11 mouse cellular contexts compared by ENCODE assay signal in the genomic region with DNA sequence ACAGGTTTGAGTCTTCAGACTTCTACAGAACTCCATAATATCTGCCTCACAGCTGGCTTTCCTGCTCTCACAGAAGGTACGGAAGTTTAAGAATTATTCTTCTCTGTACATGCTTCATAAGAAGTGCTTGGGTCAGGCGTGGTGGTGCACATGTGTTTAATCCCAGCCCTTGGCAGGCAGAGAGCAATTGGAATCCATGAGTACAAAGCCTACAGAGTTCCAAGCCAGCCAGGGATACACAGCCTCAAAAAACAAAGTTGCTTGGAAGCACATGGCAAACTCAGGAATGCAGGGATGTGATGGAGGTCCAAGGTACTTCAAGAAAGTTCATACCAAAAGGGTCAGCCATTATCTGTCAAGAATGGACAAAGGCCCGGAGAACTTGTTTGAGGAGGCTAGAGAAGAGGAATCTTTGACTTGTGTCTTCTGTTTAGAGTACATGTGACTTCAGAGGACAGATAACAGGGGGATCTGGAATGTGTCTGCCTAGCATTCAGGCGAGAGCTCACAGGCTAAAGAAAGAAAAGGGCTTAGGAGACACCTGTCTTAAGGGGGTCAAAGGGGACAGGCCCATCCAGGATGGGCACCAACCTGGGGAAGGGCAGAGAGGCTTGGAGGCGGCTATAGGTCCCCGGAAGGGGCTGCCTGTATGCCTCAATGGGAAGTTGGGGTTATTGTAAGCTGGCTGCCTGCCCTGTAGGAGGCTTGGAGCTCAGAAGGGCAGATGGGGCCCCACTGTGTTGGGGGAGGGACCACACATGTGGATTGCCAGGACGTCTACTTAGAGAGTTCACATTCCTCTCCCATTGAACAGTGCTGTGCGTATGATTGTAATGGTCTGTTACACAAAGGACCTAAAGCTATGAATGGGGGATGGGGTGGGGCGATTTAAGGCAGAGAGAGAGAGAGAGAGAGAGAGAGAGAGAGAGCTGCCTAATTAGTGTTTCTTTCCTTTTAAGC. TPM values are rescaled to one million over a fixed set of nuclear protein-coding genes. Genes with fewer than 3 reads are reported as not detected.
DNase-seq lines count a peak whose midpoint lies in the region; ATAC-seq and TF ChIP-seq lines count a peak whose summit lies in the region.
"Had no signal": no experiment of that assay in that cellular context is flagged by ENCODE, and none has a peak within 500 bp of the region (broad histone marks: within the 10 kb centered on the region; RNA-seq: fewer than 3 reads in every experiment).

No protein-coding gene starts in this region.

- no peak overlapping the region for H3K4me3 ChIP-seq in heart, embryonic 13.5 days
- no peak overlapping the region for H3K4me3 ChIP-seq in heart, postnatal 0 days (ENCODE audit: low read depth, low read length)
- H3K4me3 ChIP-seq in midbrain, embryonic 13.5 days (replicated peaks): no peak overlapping the region

- H3K9me3 ChIP-seq in heart, embryonic 13.5 days: no peaks in the 10 kb centered on the region
- H3K9me3 ChIP-seq in heart, postnatal 0 days (replicated peaks; ENCODE audit: control insufficient read depth, low read length): no peaks in the 10 kb centered on the region
- H3K9me3 ChIP-seq in midbrain, embryonic 13.5 days: no peaks in the 10 kb centered on the region

- DNase-seq in heart, adult 9 months (ENCODE audit: low spot score in 2 of 2): no peak
- peak; percentile 80 for DNase-seq in embryo, embryonic 10.5 days (ENCODE audit: low spot score)
- DNase-seq in heart, postnatal 0 days (ENCODE audit: low spot score): peak; percentile 72
- DNase-seq in right cerebral cortex, adult 18-20 months: no peak
- DNase-seq in spleen, postnatal 36 days (ENCODE audit: low spot score in 2 of 2): no peak
- no peak for DNase-seq in spleen, adult 18-20 months
- DNase-seq: kidney, adult 11 months; thymus, postnatal 25 days had no signal

- peak overlapping the region; percentile 51; the same call in 1 of the 2 replicates for H3K9ac ChIP-seq in heart, embryonic 13.5 days
- H3K9ac ChIP-seq in heart, postnatal 0 days (replicated peaks; ENCODE audit: low read depth, low read length): no peak overlapping the region
- H3K9ac ChIP-seq in midbrain, embryonic 13.5 days (replicated peaks): no peak overlapping the region
- H3K9ac ChIP-seq: liver, embryonic 14.5 days had no signal

- H3K36me3 ChIP-seq in heart, embryonic 13.5 days: peaks cover 72% of the 10 kb centered on the region
- H3K36me3 ChIP-seq in heart, postnatal 0 days (replicated peaks; ENCODE audit: control insufficient read depth, insufficient read depth, low read length): peaks cover 12% of the 10 kb centered on the region
- no peaks in the 10 kb centered on the region for H3K36me3 ChIP-seq in midbrain, embryonic 13.5 days

- 0 out of 2 replicates have a peak, but pooled peaks have one; percentile 30 for TF ChIP-seq EP300 in heart, postnatal 0 days (IDR thresholded peaks at IDR 0.05; ENCODE audit: low read depth)

- peaks cover 74% of the 10 kb centered on the region for H3K4me1 ChIP-seq in heart, embryonic 13.5 days
- peaks cover 27% of the 10 kb centered on the region for H3K4me1 ChIP-seq in heart, postnatal 0 days (ENCODE audit: control insufficient read depth, insufficient read depth)
- H3K4me1 ChIP-seq in midbrain, embryonic 13.5 days (replicated peaks): peaks cover 69% of the 10 kb centered on the region

- no peaks in the 10 kb centered on the region for H3K27me3 ChIP-seq in heart, embryonic 13.5 days (replicated peaks)
- H3K27me3 ChIP-seq in heart, postnatal 0 days (ENCODE audit: control insufficient read depth, insufficient read depth, low read length): no peaks in the 10 kb centered on the region
- H3K27me3 ChIP-seq in midbrain, embryonic 13.5 days: no peaks in the 10 kb centered on the region

- peak overlapping the region; percentile 13 for H3K4me2 ChIP-seq in heart, embryonic 13.5 days
- H3K4me2 ChIP-seq in heart, postnatal 0 days (ENCODE audit: low read depth, low read length): no peak overlapping the region
- H3K4me2 ChIP-seq in midbrain, embryonic 13.5 days (replicated peaks): no peak overlapping the region

- WGBS in heart, embryonic 13.5 days: 25% methylated on average over 9 of the region's 9 CpGs
- 23% methylated on average over 9 of the region's 9 CpGs for WGBS in heart, postnatal 0 days
- WGBS in midbrain, embryonic 13.5 days: 20% methylated on average over 9 of the region's 9 CpGs

- peak overlapping the region; percentile 90 for H3K27ac ChIP-seq in heart, embryonic 13.5 days (replicated peaks)
- peak overlapping the region; percentile 77 for H3K27ac ChIP-seq in heart, postnatal 0 days (ENCODE audit: low read depth)
- peak overlapping the region; percentile 15 for H3K27ac ChIP-seq in midbrain, embryonic 13.5 days
- H3K27ac ChIP-seq: liver, embryonic 14.5 days had no signal

- peak; percentile 19; the same call in 1 of the 2 replicates for ATAC-seq in heart, embryonic 13.5 days (ENCODE audit: extremely low read depth, insufficient number of reproducible peaks, low FRiP score, low TSS enrichment)
- peak; percentile 86 for ATAC-seq in heart, postnatal 0 days (ENCODE audit: insufficient read depth, low read depth)
- ATAC-seq in midbrain, embryonic 13.5 days: peak; percentile 85

- TF ChIP-seq CTCF in heart, postnatal 0 days (IDR thresholded peaks at IDR 0.05; ENCODE audit: low read depth): no peak

RNA-seq across cellular contexts. Expression of a gene that starts 56.7 kb away (rescaled TPM):
- 202 and 217 TPM in 2 replicates for polyA plus RNA-seq in heart, embryonic 13.5 days (2015; fragmentation: Nextera tagmentation; extraction: Ambion mirVana)
- 560 and 720 TPM in 2 replicates for total RNA-seq in heart, postnatal 0 days (2014; rRNA removed; ENCODE audit: low replicate concordance)
- polyA plus RNA-seq in heart, postnatal 0 days (2015; fragmentation: Nextera tagmentation; extraction: Ambion mirVana): 63.9 and 66.0 TPM in 2 replicates
- polyA plus RNA-seq in midbrain, embryonic 13.5 days (2015; fragmentation: Nextera tagmentation; extraction: Ambion mirVana): 47.0 and 52.0 TPM in 2 replicates

Comparison
In these comparisons a context has a peak if more than half of its experiments do, and no peak if none do; other contexts are left out.
1. DNase-seq: peak in embryo, embryonic 10.5 days (single experiment) and heart, postnatal 0 days (single experiment); none in heart, adult 9 months (0 of 2), right cerebral cortex, adult 18-20 months (single experiment), spleen, postnatal 36 days (0 of 2) and spleen, adult 18-20 months (0 of 2).
2. ATAC-seq: peak in every context shown above with its lines; median percentile 86 in heart, postnatal 0 days; 85 in midbrain, embryonic 13.5 days; 19 in heart, embryonic 13.5 days.
3. H3K27ac ChIP-seq: peak in every context shown above with its lines; median percentile 90 in heart, embryonic 13.5 days; 77 in heart, postnatal 0 days; 15 in midbrain, embryonic 13.5 days.